Mouse (Mus musculus) lung, adult 2 months (tissue): ENCODE measurements around the gene Gon4l. TPM values are rescaled to one million over a fixed set of nuclear protein-coding genes. Genes with fewer than 3 reads are reported as not detected.
A peak's percentile ranks its signal among the peaks of the same experiment; 100 is the strongest.

Experiments used
- DNase-seq: peaks from one replicate; pipeline ENCODE4 v3.0.0; 2022
- H3K4me1 ChIP-seq: fragments of 200-500 bp; 2 replicates; pipeline ENCODE4 v1.6.1; 2011; ENCODE audit warnings: low read length; ENCODE audit not compliant: control insufficient read depth, insufficient read depth
- H3K4me3 ChIP-seq: fragments of 200-500 bp; replicated peaks from 2 replicates; pipeline ENCODE3; 2011; ENCODE audit warnings: low read depth, mild to moderate bottlenecking, control low read depth, low read length; ENCODE audit errors: extremely low read depth
- CTCF ChIP-seq: fragments of 200-500 bp; IDR thresholded peaks from 2 replicates; pipeline ENCODE4 v1.5.1; 2011; ENCODE audit warnings: mild to moderate bottlenecking, low read length, control low read depth; ENCODE audit not compliant: insufficient read depth
- POLR2A ChIP-seq: fragments of 200-500 bp; IDR thresholded peaks from 2 replicates; pipeline ENCODE4 v1.6.1; 2011; ENCODE audit warnings: low read depth, mild to moderate bottlenecking, control low read depth, low read length, borderline replicate concordance; ENCODE audit errors: extremely low read depth
- WGBS: fragments of 180-500 bp; shearing (Covaris S2); methylation state at CpG from one replicate; pipeline ENCODE4 v1.1.7; 2018; 5-methylcytosine and 5-hydroxymethylcytosine counted together
- polyA plus RNA-seq: library from polyadenylated mRNA; depleted of rRNA; stranded (reverse); fragments of >200 nt; gene quantifications from 2 replicates; pipeline ENCODE4 v1.2.3, GENCODE M21; 2012

The Gon4l gene
- polyA plus RNA-seq, 1 experiment, result 16.6 TPM

DNA sequence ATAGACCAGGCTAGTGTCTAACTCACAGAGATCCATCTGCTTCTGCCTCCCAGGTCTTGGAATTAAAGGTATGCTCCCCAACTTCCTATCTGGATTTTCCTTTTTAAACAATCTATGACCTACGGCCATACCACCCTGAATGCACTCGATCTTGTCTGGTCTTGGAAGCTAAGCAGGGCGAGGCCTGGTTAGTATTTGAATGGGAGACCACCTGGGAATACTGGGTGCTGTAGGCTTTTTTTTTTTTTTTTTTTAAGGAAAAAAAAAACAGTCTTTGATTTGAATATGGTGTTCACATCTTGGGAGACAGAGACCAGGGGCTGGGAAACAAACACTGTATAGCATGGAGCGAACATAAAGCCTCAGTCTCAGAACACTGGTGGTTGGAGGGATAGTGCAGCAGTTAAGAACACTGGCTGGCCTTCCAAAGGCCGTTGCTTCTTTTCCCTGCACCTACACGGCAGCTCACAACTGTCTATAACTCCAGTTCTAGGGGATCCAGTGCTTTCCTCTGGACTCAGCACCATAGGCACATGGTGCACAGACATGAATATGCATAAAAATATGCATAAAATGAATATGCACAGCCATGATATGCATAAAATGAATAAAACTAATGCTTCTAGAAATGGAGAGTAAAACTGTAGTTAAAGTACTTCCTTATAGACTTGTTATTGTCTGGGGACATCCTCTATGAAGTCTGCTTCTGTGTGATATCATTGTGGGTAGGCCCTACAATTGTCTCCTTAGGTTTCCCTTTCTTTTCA, 71.5 kb downstream of the Gon4l start:
- no peak for DNase-seq
- no peaks in the 10 kb centered on the region for H3K4me1 ChIP-seq
- 85% methylated on average over 6 of the region's 6 CpGs for WGBS
- no peak overlapping the region for H3K4me3 ChIP-seq
- no peak for TF ChIP-seq CTCF
- TF ChIP-seq POLR2A, result no peak

DNA sequence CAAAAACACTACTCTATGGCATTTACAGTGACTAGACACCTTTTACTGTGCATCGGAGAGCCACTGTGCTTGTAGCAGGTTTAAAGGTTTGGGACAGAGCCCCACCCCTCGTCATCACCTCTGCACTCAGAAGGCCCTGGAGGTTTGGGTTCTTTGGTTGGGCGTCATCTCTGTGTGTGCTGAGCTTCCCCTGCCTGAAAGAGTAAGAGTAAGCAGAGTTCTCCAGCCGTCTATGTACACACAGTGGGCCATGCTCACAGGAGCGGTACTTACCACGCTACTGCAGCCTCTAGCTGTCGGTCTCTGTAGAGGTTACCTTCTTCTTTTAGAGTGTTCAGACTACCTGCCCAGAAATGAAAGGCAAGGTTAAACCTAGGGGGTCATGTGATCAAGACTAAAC, 77.6 kb downstream of the Gon4l start:
- no peak for TF ChIP-seq POLR2A
- H3K4me3 ChIP-seq, result no peak overlapping the region
- DNase-seq, result no peak
- H3K4me1 ChIP-seq, result no peaks in the 10 kb centered on the region; the same call in 1 of the 2 replicates
- 89% methylated on average over 7 of the region's 7 CpGs for WGBS

DNA sequence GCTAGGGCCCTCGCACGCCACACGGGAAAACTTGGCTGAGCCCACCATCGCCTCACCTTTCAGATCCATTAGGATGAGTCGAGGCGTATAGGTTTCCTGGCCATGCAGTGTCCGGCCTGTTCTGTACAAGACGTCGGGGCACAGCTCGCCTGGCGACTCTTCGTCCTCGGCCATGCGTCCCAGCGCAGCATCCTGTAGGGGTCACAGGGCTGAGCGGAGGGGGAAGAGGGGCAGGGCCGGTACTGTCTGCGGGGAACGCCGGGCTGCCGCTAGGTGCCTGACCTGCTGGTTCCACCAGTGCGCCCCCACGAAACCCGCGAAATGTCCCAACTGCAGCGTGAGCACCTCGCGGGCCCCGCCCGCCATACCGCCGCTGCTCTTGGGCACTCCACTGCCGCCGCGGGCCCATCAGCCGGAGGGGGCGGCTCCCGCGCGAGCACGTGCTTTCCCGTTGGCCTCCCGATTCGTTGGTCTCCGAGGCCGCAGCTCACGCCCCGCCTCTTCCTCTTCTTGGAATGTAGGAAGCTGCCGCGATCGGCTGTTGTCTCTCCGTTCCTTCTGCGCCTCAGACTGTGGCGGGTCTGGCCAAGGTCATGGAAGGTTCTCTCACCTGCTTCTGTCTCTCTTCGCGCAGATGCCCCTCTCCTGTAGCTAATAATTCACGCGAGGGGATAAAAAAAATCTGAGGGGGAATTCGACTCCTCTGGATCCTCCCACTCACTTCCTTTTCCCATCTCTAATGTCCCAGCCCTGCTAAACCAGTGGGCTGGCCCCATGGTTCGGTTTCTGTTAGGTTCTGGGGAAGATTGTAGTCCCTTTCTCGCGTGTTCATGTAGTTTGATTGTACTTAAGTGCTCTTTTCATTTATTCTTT, 78.7 kb downstream of the Gon4l start, which contains the start of gene Msto1:
Msto1 (minus strand) TSS at position 489 of the 873 bp plus-strand sequence.
- TF ChIP-seq CTCF (no peak), POLR2A (peak; percentile 96)
- WGBS, result under 1% methylated on average over 62 of the region's 62 CpGs
- Histone ChIP-seq H3K4me1 (no peaks in the 10 kb centered on the region; the same call in 1 of the 2 replicates), H3K4me3 (peak within 1 kb of the TSS; percentile 87)
- DNase-seq, result peak; percentile 90

DNA sequence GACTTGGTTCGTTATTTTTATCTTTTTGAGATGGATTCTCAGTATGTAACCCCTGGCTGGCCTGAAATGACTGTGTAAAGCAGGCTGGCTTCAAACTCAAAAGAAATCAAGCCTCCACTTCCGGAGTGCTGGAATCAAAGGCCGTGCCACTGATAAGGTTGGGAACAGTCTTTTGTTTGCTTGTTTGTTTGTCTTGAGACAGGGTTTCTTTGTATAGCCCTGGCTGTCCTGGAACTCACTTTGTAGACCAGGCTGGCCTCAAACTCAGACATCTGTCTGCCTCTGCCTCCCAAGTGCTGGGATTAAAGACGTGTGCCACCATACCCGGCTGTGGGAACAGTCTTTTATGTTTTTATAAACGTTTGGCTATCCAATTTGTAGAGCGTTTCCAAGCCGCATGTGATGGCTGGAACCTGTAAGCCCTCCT, 79.4 kb downstream of the Gon4l start:
- Histone ChIP-seq H3K4me3 (peak overlapping the region; percentile 55), H3K4me1 (no peaks in the 10 kb centered on the region; the same call in 1 of the 2 replicates)
- DNase-seq, result peak; percentile 14
- 19% methylated on average over 8 of the region's 8 CpGs for whole genome bisulfite sequencing
- TF ChIP-seq POLR2A (no peak), CTCF (no peak)

DNA sequence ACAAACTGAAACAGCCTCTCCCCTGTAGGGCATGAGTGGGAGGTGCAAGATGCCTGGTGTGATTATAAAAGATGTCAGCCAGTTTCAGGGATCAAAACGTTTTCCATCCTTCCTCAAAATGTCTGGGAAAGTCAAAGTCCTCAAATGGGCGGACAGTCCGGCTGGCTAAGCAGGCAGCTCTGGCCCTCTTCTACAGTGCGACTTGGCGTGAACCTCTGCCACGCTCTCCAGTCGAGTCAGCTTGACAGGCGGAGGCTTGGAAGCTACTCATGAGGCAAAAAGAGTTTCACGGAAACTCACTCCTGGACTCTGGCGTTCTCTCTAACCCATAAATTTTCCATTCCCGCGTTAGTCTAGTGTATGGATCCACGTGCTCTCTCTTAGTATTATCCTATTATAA, 84.0 kb downstream of the Gon4l start:
- TF ChIP-seq POLR2A, result no peak
- no peak for TF ChIP-seq CTCF
- Histone ChIP-seq H3K4me3 (no peak overlapping the region), H3K4me1 (no peaks in the 10 kb centered on the region)
- WGBS, result 74% methylated on average over 13 of the region's 13 CpGs
- no peak for DNase-seq

DNA sequence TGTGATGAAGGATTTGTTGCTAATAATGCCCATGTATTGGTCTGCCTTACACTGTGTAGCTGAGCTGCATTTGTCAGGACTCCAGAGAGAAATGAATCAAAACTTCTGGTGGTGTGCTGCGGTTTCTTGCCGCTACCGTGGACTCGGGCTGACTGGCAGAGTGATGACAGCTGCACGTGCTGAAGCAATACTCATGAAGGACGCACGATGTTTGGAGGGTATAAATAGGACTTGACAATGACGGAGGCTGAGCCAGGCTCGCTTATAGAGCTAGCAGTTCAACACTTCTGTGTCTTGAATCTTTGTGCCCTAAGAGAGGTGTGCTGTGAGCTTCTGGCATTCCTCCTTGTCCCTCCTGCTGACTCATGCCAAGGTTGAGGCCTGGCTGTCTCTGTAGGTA, 86.4 kb downstream of the Gon4l start:
- Histone ChIP-seq H3K4me1 (no peaks in the 10 kb centered on the region), H3K4me3 (no peak overlapping the region)
- DNase-seq, result no peak
- TF ChIP-seq CTCF (no peak), POLR2A (no peak)
- WGBS, result 90% methylated on average over 9 of the region's 9 CpGs

DNA sequence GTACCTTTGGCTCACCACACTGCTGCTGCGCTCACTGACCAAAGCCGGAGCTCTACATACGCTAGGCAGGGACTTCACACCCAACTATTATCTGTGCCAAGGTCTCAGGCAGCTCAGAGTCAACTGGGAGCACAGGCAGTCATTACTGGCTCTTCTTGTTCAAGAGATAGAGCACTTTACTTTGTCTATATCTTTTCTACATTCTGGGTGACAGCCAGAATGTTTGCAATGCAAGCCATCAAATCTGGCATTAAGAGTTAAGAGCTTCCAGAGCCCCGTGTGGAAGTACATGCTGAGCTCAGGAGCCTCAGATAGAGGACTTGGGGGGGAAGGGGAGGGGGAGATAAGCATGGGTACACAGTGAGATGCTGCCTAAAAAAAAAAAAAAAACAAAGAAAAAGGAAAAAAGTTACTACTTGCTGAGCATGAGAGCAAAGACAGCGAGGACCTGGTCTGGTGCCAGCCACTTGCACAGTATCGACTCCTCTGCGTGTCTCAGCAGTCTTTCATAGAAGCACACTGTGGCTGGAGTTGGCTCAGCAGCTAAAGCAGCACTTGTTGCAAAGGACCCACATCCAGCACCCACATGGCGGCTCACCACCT, 89.1 kb downstream of the Gon4l start:
- no peak overlapping the region for H3K4me3 ChIP-seq
- TF ChIP-seq CTCF (no peak), POLR2A (no peak)
- WGBS, result 75% methylated on average over 8 of the region's 8 CpGs
- H3K4me1 ChIP-seq, result no peaks in the 10 kb centered on the region
- no peak for DNase-seq

DNA sequence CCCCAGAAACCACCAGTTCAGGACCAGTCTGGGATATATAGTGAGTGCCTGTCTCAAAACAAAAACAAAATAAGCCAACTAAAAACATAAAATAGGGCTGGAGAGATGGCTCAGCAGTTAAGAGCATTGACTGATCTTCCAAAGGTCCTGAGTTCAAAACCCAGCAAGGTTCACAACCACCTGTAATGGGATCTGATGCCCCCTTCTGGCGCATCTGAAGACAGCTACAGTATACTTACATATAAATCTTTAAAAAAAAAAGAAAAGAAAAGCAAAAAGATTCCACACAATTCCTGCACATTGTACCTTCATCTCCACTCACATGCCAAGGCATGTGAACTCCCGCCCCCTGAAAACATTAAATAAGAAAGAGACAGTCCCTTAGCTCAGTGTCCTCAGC, 90.6 kb downstream of the Gon4l start:
- Histone ChIP-seq H3K4me1 (no peaks in the 10 kb centered on the region), H3K4me3 (no peak overlapping the region)
- DNase-seq, result no peak
- TF ChIP-seq CTCF, result no peak
- no peak for TF ChIP-seq POLR2A
- WGBS, result 95% methylated on average over 2 of the region's 2 CpGs

DNA sequence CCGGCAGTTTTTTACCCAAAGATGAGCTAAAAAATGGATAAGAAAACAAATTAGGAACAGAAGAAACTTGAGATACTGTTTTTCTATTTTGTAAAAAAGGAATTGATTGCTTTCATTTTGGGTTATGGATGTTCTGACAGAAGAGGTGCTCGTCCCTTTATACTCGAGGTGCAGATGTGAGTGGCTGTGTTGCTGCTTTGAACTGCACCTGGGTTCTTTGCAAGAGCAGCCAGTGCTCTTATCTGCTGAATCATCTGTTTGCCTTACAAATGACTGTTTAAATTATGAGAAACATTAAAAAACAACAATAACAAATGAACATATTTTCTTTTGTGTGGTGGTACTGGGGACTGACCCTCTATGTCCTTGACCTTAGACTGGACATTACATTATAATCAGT, 94.5 kb downstream of the Gon4l start:
- TF ChIP-seq POLR2A (no peak), CTCF (no peak)
- DNase-seq, result no peak
- Histone ChIP-seq H3K4me1 (no peaks in the 10 kb centered on the region), H3K4me3 (no peak overlapping the region)
- 84% methylated on average over 3 of the region's 3 CpGs for WGBS

DNA sequence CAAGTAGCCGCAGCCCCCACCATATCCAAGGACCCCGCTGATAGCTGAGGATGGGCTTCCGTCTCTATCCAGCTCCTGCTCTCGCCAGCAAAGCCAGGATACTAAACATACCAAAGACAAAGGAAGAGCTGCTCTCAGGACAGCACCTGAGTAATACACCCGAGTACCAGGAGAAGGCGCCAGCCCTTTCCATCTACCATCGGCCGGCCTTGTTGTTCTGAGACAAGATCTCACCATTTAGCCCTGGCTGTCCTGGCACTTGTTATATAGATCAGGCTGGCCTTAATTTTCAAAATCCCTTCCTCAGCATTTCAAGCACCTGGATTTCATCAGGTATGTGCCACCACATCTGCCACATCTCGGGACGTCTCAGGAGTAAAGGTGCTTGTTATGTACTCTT, 104.0 kb downstream of the Gon4l start:
- Histone ChIP-seq H3K4me3 (no peak overlapping the region), H3K4me1 (no peaks in the 10 kb centered on the region)
- 91% methylated on average over 10 of the region's 10 CpGs for WGBS
- no peak for TF ChIP-seq POLR2A
- TF ChIP-seq CTCF, result no peak
- no peak for DNase-seq
